Mouse (Mus musculus): Measurements from ENCODE around the gene AI413582.

The AI413582 gene

GRCm38 (mm10) chr17:27518700-27519595 is 46.6 kb downstream of the AI413582 start:
- DNase-seq (ENCODE audit: low read depth, low spot score), result no peak

GRCm38 (mm10) chr17:27518296-27518695 is 47.3 kb downstream of the AI413582 start:
- DNase-seq (ENCODE audit: low read depth, low spot score), result no peak

- DNase-seq (ENCODE audit: low read depth, low spot score), result no peak
These were observed 51.4 kb downstream of the AI413582 start for GRCm38 (mm10) chr17:27513916-27514762.
